Mouse (Mus musculus) MEL (cell line): ENCODE data around the gene Cacng2.

Experiments
- CHD2 ChIP-seq: IDR thresholded peaks from 2 replicates; pipeline ENCODE4 v1.6.1; 2011; ENCODE audit warnings: low read length, improper control_type of control experiment
- ELF1 ChIP-seq: IDR thresholded peaks from 2 replicates; pipeline ENCODE4 v1.6.1; 2014; ENCODE audit warnings: low read depth, mild to moderate bottlenecking, inconsistent platforms, low read length, improper control_type of control experiment, moderate library complexity
- UBTF ChIP-seq: IDR thresholded peaks from 2 replicates; pipeline ENCODE4 v1.6.1; 2012; ENCODE audit warnings: low read depth, mild to moderate bottlenecking, inconsistent platforms, low read length, improper control_type of control experiment, moderate library complexity, borderline replicate concordance; ENCODE audit not compliant: insufficient read depth
- USF1 ChIP-seq: IDR thresholded peaks from 2 replicates; pipeline ENCODE4 v1.6.1; 2014; ENCODE audit warnings: low read depth, mild to moderate bottlenecking, inconsistent platforms, low read length, improper control_type of control experiment, moderate library complexity
- USF2 ChIP-seq, 2 experiments: IDR thresholded peaks; 2 replicates each; pipeline ENCODE4 v1.6.1; 2011 to 2012; ENCODE audit warnings: improper control_type of control experiment in 2 of 2, low read length in 2 of 2, borderline replicate concordance in 1 of 2, inconsistent platforms in 1 of 2, low read depth in 1 of 2, mild to moderate bottlenecking in 1 of 2; ENCODE audit not compliant: insufficient read depth in 1 of 2

- no peak for TF ChIP-seq CHD2
- no peak for TF ChIP-seq ELF1
- TF ChIP-seq UBTF: no peak
- no peak for TF ChIP-seq USF1
- TF ChIP-seq USF2 (IDR thresholded peaks at IDR 0.05; ENCODE audit: borderline replicate concordance in 1 of 2, insufficient read depth in 1 of 2, low read depth in 1 of 2, low read length in 2 of 2): no peak
Measured at GRCm38 (mm10) chr15:78044826-78045225, 75.0 kb downstream of the Cacng2 start.
